Mouse (Mus musculus) forebrain, embryonic 16.5 days (tissue): ENCODE results near the gene Tlr7. TPM values are rescaled to one million over a fixed set of nuclear protein-coding genes. Genes with fewer than 3 reads are reported as not detected.
A peak's percentile ranks its signal among the peaks of the same experiment; 100 is the strongest.
"Not testable (repeated sequence)": the region's sequence is repeated elsewhere in the genome, so short reads cannot be mapped to it uniquely, and the experiment has no call there.

Experiments
- ATAC-seq: fragments of 200-750 bp; cut with Nextera tagmentation; 2 replicates; pipeline ENCODE4 v1.8.0; 2017; ENCODE audit warnings: mild to moderate bottlenecking, moderate library complexity
- H3K27ac ChIP-seq: fragments of 300-500 bp; sonication (generic); 2 replicates; pipeline ENCODE4 v1.5.1; 2014; ENCODE audit warnings: low read length, control low read depth
- H3K27me3 ChIP-seq: fragments of 300-500 bp; sonication (generic); replicated peaks from 2 replicates; pipeline ENCODE4 v1.6.1; 2014; ENCODE audit warnings: low read length; ENCODE audit not compliant: control insufficient read depth, insufficient read depth
- H3K36me3 ChIP-seq: fragments of 300-500 bp; sonication (generic); 2 replicates; pipeline ENCODE4 v1.6.1; 2014; ENCODE audit not compliant: control insufficient read depth, insufficient read depth
- H3K4me1 ChIP-seq: fragments of 300-500 bp; sonication (generic); replicated peaks from 2 replicates; pipeline ENCODE4 v1.6.1; 2014; ENCODE audit warnings: low read length; ENCODE audit not compliant: control insufficient read depth, insufficient read depth
- H3K4me2 ChIP-seq: fragments of 300-500 bp; sonication (generic); 2 replicates; pipeline ENCODE4 v1.6.1; 2014; ENCODE audit warnings: mild to moderate bottlenecking, low read length, control low read depth
- H3K4me3 ChIP-seq: fragments of 300-500 bp; sonication (generic); replicated peaks from 2 replicates; pipeline ENCODE4 v1.5.1; 2014; ENCODE audit warnings: mild to moderate bottlenecking, low read length, control low read depth
- H3K9ac ChIP-seq: fragments of 300-500 bp; sonication (generic); replicated peaks from 2 replicates; pipeline ENCODE4 v1.6.1; 2014; ENCODE audit warnings: low read depth, low read length, control low read depth
- H3K9me3 ChIP-seq: fragments of 300-500 bp; sonication (generic); 2 replicates; pipeline ENCODE4 v1.6.1; 2016; ENCODE audit warnings: low read length; ENCODE audit not compliant: control insufficient read depth
- WGBS: fragments of 180-500 bp; shearing (Covaris S2); extraction: QIAGEN DNeasy Blood & Tissue Kit; methylation state at CpG from one replicate; pipeline ENCODE4 v1.1.7; 2014; 5-methylcytosine and 5-hydroxymethylcytosine counted together
- polyA plus RNA-seq: library from polyadenylated mRNA; unstranded; fragments of >200 nt; fragmentation: Nextera tagmentation; extraction: Ambion mirVana; gene quantifications from 2 replicates; pipeline ENCODE4 v1.2.1, GENCODE M21; 2015

Tlr7 gene
- polyA plus RNA-seq, 1 experiment from 2014 or later, result 0.13 TPM

DNA sequence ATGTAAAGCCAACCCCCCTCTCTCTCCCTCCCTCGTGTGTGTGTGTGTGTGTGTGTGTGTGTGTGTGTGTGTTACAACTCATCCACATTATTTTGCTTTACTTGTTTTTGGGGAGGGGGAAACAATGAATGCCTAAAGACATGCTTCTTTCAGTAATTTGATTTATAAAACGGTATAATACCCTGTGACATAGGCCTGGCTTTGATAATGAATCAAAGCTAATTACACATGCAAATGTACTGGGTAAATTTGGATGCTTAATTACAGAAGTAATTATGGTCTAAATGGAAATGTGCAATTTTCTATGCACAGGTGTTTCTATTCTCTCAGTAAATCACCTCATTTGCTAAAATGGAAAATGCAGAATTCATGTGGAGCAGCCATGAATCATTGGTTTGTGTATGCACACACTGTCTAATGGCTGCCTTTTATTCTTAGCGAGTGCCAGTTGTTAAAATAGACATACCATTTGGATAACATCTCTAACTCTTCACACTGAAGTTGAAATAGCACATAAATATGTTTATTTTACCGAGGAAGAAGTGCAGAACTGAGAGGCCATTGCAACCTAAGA, 9.0 kb downstream of the Tlr7 start:
- Histone ChIP-seq H3K9me3 (no peaks in the 10 kb centered on the region), H3K36me3 (no peaks in the 10 kb centered on the region), H3K4me3 (no peak overlapping the region), H3K27ac (no peak overlapping the region; the same call in 1 of the 2 replicates), H3K9ac (no peak overlapping the region), H3K4me1 (no peaks in the 10 kb centered on the region; the same call in 1 of the 2 replicates), H3K4me2 (no peak overlapping the region), H3K27me3 (no peaks in the 10 kb centered on the region; the same call in 1 of the 2 replicates)
- peak; percentile 78 for ATAC-seq
- WGBS, result 34% methylated on average over 4 of the region's 4 CpGs

DNA sequence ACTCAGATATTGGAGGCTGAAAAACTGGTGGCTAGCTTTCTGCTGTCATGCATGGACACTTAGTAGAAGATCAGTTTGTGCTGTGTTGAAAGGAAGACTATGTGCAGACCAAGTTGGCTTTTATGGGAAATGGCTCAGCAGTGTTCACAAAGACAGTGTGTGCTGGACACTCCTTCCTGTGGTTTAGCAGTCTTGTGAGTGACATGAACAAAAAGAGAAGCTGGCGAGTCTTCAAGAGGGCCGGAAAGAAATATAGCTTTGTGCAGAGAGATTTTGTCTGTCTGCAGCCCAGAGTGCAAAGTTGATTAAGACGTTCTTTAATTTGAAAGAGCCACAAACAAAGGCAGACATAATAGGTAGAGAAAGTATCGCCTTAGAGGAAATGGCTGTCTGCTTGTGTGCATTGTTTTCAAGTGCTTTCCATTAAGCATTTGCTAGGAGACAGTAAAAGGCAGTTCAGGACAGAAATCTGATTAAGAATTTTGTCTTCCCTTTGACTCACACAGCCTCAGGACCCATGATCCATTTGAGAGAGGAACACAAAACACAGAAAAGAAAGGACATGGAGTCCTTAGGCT, 11.4 kb downstream of the Tlr7 start:
- Histone ChIP-seq H3K4me2 (no peak overlapping the region), H3K27me3 (no peaks in the 10 kb centered on the region), H3K9ac (no peak overlapping the region), H3K36me3 (no peaks in the 10 kb centered on the region), H3K9me3 (no peaks in the 10 kb centered on the region), H3K4me3 (no peak overlapping the region), H3K27ac (no peak overlapping the region), H3K4me1 (no peaks in the 10 kb centered on the region; the same call in 1 of the 2 replicates)
- 22% methylated on average over 4 of the region's 4 CpGs for WGBS
- no peak for ATAC-seq

DNA sequence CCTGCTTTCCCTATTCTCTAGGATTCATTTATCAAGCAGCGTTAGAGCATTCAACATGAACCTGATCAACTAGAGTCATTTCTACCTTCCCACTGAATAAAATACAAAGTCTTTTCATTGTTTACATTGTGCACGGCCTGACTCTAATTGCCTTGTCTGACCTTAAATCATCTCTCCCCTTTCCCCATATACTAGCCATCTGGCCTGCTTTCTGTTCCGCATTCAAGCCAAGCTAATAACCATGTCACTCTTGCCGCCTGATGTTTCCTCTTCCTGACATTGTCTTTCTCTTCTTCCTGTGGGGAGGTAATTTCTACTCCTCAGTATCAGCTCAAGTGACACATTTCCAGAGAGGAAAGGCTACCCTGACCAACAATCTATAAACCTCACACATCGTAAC, 14.6 kb downstream of the Tlr7 start:
- ATAC-seq, result no peak

DNA sequence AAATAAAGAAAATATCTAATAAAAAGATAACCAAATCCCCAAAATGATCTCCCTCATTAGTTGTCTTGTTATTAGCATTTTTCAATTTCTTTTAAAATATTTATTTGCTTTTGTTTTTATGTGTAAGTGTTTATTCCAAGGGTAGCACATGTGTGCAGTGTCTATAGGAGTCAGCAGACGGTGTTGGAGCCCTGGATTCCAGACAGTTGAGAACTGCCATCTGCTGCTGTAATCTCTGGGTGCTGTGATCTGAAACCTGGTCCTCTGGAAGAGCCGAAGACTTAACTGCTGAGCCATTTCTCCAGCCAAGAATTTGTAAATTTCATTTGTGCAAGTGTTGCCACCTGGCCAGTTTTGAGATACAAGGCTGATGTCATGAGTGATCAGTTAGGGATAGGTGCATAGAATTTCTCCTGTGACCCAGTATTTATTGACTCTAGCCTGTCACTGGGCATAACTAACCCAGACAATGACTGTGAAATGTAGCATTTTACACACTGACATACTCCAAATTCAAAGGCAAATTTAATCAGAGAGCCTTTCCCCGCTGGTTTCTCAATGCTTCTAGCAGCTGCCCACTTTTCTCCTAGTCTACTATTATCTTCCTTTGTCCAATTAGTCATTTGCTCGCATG, 15.1 kb downstream of the Tlr7 start:
- H3K4me2 ChIP-seq, result no peak overlapping the region

More for the DNA sequence above, 14.6 kb downstream of the Tlr7 start:
- H3K9ac ChIP-seq, result no peak overlapping the region
- H3K36me3 ChIP-seq, result no peaks in the 10 kb centered on the region
- no peak overlapping the region for H3K4me2 ChIP-seq
- no peaks in the 10 kb centered on the region for H3K9me3 ChIP-seq
- no peak overlapping the region for H3K4me3 ChIP-seq
- no peaks in the 10 kb centered on the region; the same call in 1 of the 2 replicates for H3K4me1 ChIP-seq
- H3K27ac ChIP-seq, result no peak overlapping the region
- no peaks in the 10 kb centered on the region for H3K27me3 ChIP-seq
- WGBS, result 63% methylated on average over 5 of the region's 5 CpGs

DNA sequence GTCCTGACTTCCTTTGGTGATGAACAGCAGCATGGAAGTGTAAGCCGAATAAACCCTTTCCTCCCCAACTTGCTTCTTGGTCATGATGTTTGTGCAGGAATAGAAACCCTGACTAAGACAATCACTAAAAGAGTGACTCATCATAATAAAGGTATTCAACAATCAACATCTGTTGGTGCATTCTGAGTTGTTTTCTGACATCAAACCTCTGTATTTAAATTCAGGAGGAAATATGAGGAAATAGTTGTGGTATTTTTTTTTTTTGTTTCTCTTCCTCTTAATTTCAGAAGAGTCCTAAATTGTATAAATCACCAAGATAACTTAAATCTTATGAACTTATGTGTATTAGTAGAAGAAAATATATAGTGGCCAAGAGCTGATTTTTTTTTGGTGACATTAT, 28.3 kb downstream of the Tlr7 start:
- ATAC-seq, H3K27me3 ChIP-seq, H3K9ac ChIP-seq, H3K27ac ChIP-seq, H3K4me2 ChIP-seq, H3K4me1 ChIP-seq, H3K36me3 ChIP-seq, H3K9me3 ChIP-seq, H3K4me3 ChIP-seq: not testable (repeated sequence)
- WGBS, result no CpG with 5 or more reads among the region's 1 CpGs

More for the DNA sequence above, 15.1 kb downstream of the Tlr7 start:
- 51% methylated on average over 4 of the region's 4 CpGs for WGBS
- Histone ChIP-seq H3K4me1 (no peaks in the 10 kb centered on the region; the same call in 1 of the 2 replicates), H3K9me3 (no peaks in the 10 kb centered on the region), H3K9ac (no peak overlapping the region), H3K36me3 (no peaks in the 10 kb centered on the region), H3K27me3 (no peaks in the 10 kb centered on the region), H3K27ac (no peak overlapping the region), H3K4me3 (no peak overlapping the region)
- ATAC-seq, result no peak

DNA sequence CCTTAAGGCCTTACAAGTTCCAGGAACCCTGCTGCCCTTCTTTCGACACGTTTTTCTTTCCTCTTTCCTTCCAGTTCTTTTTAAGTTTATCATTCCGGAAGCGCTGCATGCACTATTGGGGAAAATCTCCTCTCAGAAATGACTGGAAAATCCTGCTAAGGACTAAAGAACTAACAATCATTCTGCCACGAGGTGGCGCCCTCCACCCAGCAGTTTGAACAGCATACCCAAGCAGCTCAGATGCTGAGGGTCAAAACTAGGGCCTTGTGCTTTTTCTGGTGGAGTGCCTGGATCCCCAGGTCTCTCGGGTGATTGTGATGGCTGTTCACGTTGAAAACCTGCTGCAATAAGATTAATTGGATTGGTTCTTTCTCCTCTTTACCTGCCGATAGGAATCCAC, 53.4 kb downstream of the Tlr7 start:
- H3K27me3 ChIP-seq, result no peaks in the 10 kb centered on the region
- H3K9ac ChIP-seq, result no peak overlapping the region
- ATAC-seq, result 0 out of 2 replicates have a peak, but pooled peaks have one; percentile 59
- H3K4me3 ChIP-seq, result no peak overlapping the region
- H3K27ac ChIP-seq, result no peak overlapping the region
- H3K9me3 ChIP-seq, result no peaks in the 10 kb centered on the region
- H3K36me3 ChIP-seq, result no peaks in the 10 kb centered on the region
- H3K4me2 ChIP-seq, result no peak overlapping the region
- H3K4me1 ChIP-seq, result no peaks in the 10 kb centered on the region
- 22% methylated on average over 9 of the region's 9 CpGs for WGBS

DNA sequence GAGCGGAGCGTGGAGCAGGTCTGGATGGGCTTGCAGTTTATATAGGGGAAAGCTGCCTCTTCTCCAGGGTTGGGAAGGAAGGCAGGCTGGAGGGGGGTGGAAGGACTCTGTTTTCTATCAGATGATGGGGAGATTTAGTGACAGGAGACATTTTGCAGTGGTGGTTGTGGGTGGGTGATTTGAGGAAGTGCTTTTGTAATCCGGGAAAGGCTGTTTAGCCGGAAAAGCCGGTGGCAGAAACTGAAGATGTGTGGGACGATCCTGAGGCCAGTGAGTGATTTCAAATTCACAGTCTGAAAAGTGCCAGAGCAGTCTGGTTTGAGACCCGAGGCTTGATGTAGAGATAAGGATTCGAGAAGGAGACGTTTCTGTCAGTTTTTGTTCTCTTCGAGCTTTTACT, 53.8 kb downstream of the Tlr7 start:
- no peaks in the 10 kb centered on the region for H3K9me3 ChIP-seq
- no peak overlapping the region for H3K9ac ChIP-seq
- ATAC-seq, result no peak
- no peaks in the 10 kb centered on the region for H3K36me3 ChIP-seq
- no peaks in the 10 kb centered on the region for H3K4me1 ChIP-seq
- H3K27ac ChIP-seq, result no peak overlapping the region
- H3K4me2 ChIP-seq, result no peak overlapping the region
- H3K27me3 ChIP-seq, result no peaks in the 10 kb centered on the region
- WGBS, result 67% methylated on average over 10 of the region's 10 CpGs
- H3K4me3 ChIP-seq, result no peak overlapping the region

DNA sequence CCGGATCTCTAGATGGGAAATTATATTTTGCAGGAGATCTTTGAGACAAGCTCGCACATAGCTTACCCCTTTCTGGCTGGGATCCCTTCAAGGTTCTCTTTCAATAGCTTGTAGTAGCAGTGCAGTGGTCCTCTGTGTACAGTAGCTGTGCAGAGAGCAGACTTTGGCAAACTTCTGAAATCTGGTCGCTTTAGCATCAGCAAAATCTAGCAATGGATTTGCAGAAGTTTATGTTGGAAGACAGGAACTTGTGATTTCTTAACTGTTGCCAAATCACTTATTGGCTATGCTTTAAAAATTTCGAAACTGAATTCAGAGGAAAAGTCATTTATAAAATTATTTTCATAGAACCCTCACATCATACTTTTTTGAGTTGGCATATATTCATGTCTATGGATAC, 66.3 kb downstream of the Tlr7 start, which contains the start of gene Tlr8:
Tlr8 (minus strand) TSS at position 244 of the 400 bp plus-strand sequence.
- WGBS, result 70% methylated on average over 4 of the region's 4 CpGs
- no peak for ATAC-seq
- Histone ChIP-seq H3K27me3 (no peaks in the 10 kb centered on the region), H3K9ac (no peak within 1 kb of the TSS), H3K27ac (no peak within 1 kb of the TSS), H3K9me3 (no peaks in the 10 kb centered on the region), H3K36me3 (no peaks in the 10 kb centered on the region), H3K4me1 (no peaks in the 10 kb centered on the region), H3K4me2 (no peak within 1 kb of the TSS), H3K4me3 (no peak within 1 kb of the TSS)

DNA sequence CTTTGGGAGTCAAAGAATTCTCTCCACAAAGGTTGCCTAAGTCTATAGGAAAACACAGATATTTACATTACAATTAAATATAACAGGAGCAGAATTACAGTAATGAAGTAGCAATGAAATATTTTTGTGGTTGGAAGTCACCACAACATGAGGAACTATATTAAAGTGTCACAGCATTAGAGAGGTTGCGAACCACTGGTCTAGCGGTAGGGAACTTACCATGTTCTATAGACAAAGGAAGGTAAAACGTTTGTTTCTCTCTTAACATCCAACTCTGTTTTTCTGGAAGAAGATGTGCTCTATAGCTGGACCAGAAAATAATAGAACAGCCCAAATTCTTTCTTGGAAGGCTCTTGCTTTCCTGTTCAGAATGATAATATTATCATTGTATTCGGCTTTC, 66.8 kb downstream of the Tlr7 start:
- 79% methylated on average over 4 of the region's 4 CpGs for WGBS
- Histone ChIP-seq H3K27me3 (no peaks in the 10 kb centered on the region), H3K4me1 (no peaks in the 10 kb centered on the region), H3K36me3 (no peaks in the 10 kb centered on the region), H3K9ac (no peak overlapping the region), H3K4me3 (no peak overlapping the region), H3K4me2 (no peak overlapping the region), H3K9me3 (no peaks in the 10 kb centered on the region), H3K27ac (no peak overlapping the region)
- ATAC-seq, result no peak
